Mouse (Mus musculus) urinary bladder, postnatal 10 days (tissue): ENCODE results near the gene Fam155a.
"Not testable (repeated sequence)": the region's sequence is repeated elsewhere in the genome, so short reads cannot be mapped to it uniquely, and the experiment has no call there.

ENCODE experiments used
- DNase-seq: peaks from one replicate; pipeline ENCODE4 v3.0.0; 2022; ENCODE audit warnings: low spot score

Gene Fam155a

GRCm38 (mm10) chr8:9770999-9771605 is at the start of gene Fam155a:
Gene Fam155a, minus strand, starts transcription at chr8:9771161.
- DNase-seq: no peak

- DNase-seq: no peak
Measured at GRCm38 (mm10) chr8:9813273-9813946, 42.4 kb upstream of the Fam155a start.

GRCm38 (mm10) chr8:9810955-9811530 is 40.1 kb upstream of the Fam155a start:
- no peak for DNase-seq

GRCm38 (mm10) chr8:9808596-9808995 is 37.6 kb upstream of the Fam155a start:
- DNase-seq: no peak

- no peak for DNase-seq
Measured at GRCm38 (mm10) chr8:9805676-9806075, 34.7 kb upstream of the Fam155a start.

GRCm38 (mm10) chr8:9800346-9800745 is 29.4 kb upstream of the Fam155a start:
- DNase-seq: not testable (repeated sequence)

GRCm38 (mm10) chr8:9799923-9800322 is 29.0 kb upstream of the Fam155a start:
- DNase-seq: no peak

- DNase-seq: no peak
Measured at GRCm38 (mm10) chr8:9797514-9797913, 26.6 kb upstream of the Fam155a start.

GRCm38 (mm10) chr8:9795724-9796123 is 24.8 kb upstream of the Fam155a start:
- DNase-seq: no peak

GRCm38 (mm10) chr8:9793351-9793750 is 22.4 kb upstream of the Fam155a start:
- DNase-seq: no peak

GRCm38 (mm10) chr8:9780332-9780731 is 9.4 kb upstream of the Fam155a start:
- no peak for DNase-seq

- no peak for DNase-seq
Measured at GRCm38 (mm10) chr8:9778148-9778547, 7.2 kb upstream of the Fam155a start.

- no peak for DNase-seq
Measured at GRCm38 (mm10) chr8:9776818-9777217, 5.9 kb upstream of the Fam155a start.

- DNase-seq: no peak
Measured at GRCm38 (mm10) chr8:9772519-9772840, 1.5 kb upstream of the Fam155a start.

GRCm38 (mm10) chr8:9771606-9772518 is 901 bp upstream of the Fam155a start:
- no peak for DNase-seq

GRCm38 (mm10) chr8:9770261-9770998 is 531 bp downstream of the Fam155a start:
- DNase-seq: no peak

GRCm38 (mm10) chr8:9769061-9769460 is 1.9 kb downstream of the Fam155a start:
- DNase-seq: no peak

GRCm38 (mm10) chr8:9735169-9735568 is 35.8 kb downstream of the Fam155a start:
- no peak for DNase-seq

GRCm38 (mm10) chr8:9709791-9710190 is 61.2 kb downstream of the Fam155a start:
- no peak for DNase-seq

GRCm38 (mm10) chr8:9707433-9707832 is 63.5 kb downstream of the Fam155a start:
- DNase-seq: no peak

GRCm38 (mm10) chr8:9694794-9695193 is 76.2 kb downstream of the Fam155a start:
- no peak for DNase-seq

- DNase-seq: no peak
Measured at GRCm38 (mm10) chr8:9692370-9692769, 78.6 kb downstream of the Fam155a start.
